In genomic region chr1:74712046-74712445, GRCm38 (mm10) we compare ENCODE assay signal across 20 mouse cellular contexts. TPM values are rescaled to one million over a fixed set of nuclear protein-coding genes. Genes with fewer than 3 reads are reported as not detected.
A peak's percentile ranks its signal among the peaks of the same experiment; 100 is the strongest.
DNase-seq lines count a peak whose midpoint lies in the region; ATAC-seq and TF ChIP-seq lines count a peak whose summit lies in the region.
"Had no signal": no experiment of that assay in that cellular context is flagged by ENCODE, and none has a peak within 500 bp of the region (broad histone marks: within the 10 kb centered on the region; RNA-seq: fewer than 3 reads in every experiment).

No protein-coding gene starts in this region.

- peak overlapping the region; percentile 55 for H3K4me2 ChIP-seq in myocyte (ENCODE audit: low read depth)

- H3K36me3 ChIP-seq in kidney, adult 2 months (ENCODE audit: control insufficient read depth, insufficient read depth, low read length) = no peaks in the 10 kb centered on the region
- no peaks in the 10 kb centered on the region for H3K36me3 ChIP-seq in myocyte (ENCODE audit: control insufficient read depth, insufficient read depth)
- H3K36me3 ChIP-seq: kidney, embryonic 15.5 days; stomach, embryonic 15.5 days had no signal

- H3K4me3 ChIP-seq in kidney, adult 2 months (ENCODE audit: insufficient read depth, low read depth, low read length) = no peak overlapping the region
- H3K4me3 ChIP-seq in myocyte = no peak overlapping the region

- no peak for DNase-seq in kidney, adult 2 months
- DNase-seq in kidney, adult 11 months = no peak
- DNase-seq in A20 (ENCODE audit: low read depth, low spot score) = peak; percentile 77
- peak; percentile 6 for DNase-seq in MN1 (ENCODE audit: low spot score)
- DNase-seq in thymus, adult 18-20 months = no peak
- DNase-seq: adrenal gland, postnatal 25 days; cerebellum, postnatal 25 days; gastrocnemius, postnatal 25 days; heart, postnatal 4 days; lung, adult 2 months; right cerebral cortex, postnatal 4 days had no signal

- no peaks in the 10 kb centered on the region for H3K79me2 ChIP-seq in myocyte (ENCODE audit: control insufficient read depth, insufficient read depth)

- H3K27me3 ChIP-seq in kidney, adult 2 months (replicated peaks; ENCODE audit: control insufficient read depth, insufficient read depth, low read length) = no peaks in the 10 kb centered on the region
- H3K27me3 ChIP-seq in myocyte (ENCODE audit: control insufficient read depth, insufficient read depth, insufficient read length) = peaks cover 6% of the 10 kb centered on the region
- H3K27me3 ChIP-seq: stomach, embryonic 15.5 days had no signal

- TF ChIP-seq POLR2A in kidney, adult 2 months (IDR thresholded peaks at IDR 0.05; ENCODE audit: low read depth, low read length) = no peak
- no peak for TF ChIP-seq POLR2A in myocyte (IDR thresholded peaks at IDR 0.05; ENCODE audit: insufficient read length, low read depth)

- 0 out of 2 replicates have a peak, but pooled peaks have one; percentile 11 for TF ChIP-seq CTCF in kidney, adult 2 months (conservative IDR thresholded peaks at IDR 0.05; ENCODE audit: insufficient read depth, insufficient read length, low read depth, low read length)

- H3K27ac ChIP-seq in kidney, adult 2 months (ENCODE audit: insufficient read depth, low read depth, low read length) = no peak overlapping the region

- WGBS in kidney, adult 2 months = 83% methylated on average over 4 of the region's 4 CpGs

- H3ac ChIP-seq in myocyte (ENCODE audit: control insufficient read depth, insufficient read length) = no peak overlapping the region

- peaks cover 4% of the 10 kb centered on the region for H3K4me1 ChIP-seq in kidney, adult 2 months (ENCODE audit: control insufficient read depth, insufficient read depth, low read length)

- no peak for ATAC-seq in megakaryocyte progenitor cell, adult 5-6 weeks (replicated peaks; ENCODE audit: poor library complexity)
- ATAC-seq: activated CD4-positive, CD25-positive, alpha-beta regulatory T cell, adult 4 months; Patski had no signal

TF ChIP-seq in myocyte, 11 proteins besides CTCF, POLR2A, EP300 and RAD21:
- TF ChIP-seq USF1 (IDR thresholded peaks at IDR 0.05; ENCODE audit: low read depth) = no peak
- TF ChIP-seq REST (IDR thresholded peaks at IDR 0.05; ENCODE audit: insufficient read depth, insufficient read length) = no peak
- no peak for TF ChIP-seq MYOG (IDR thresholded peaks at IDR 0.05; ENCODE audit: control insufficient read depth in 1 of 3, insufficient read depth in 1 of 3, insufficient read length in 2 of 3, low read depth in 2 of 3)
- TF ChIP-seq MYOD1 (IDR thresholded peaks at IDR 0.05; ENCODE audit: control insufficient read depth in 1 of 3, insufficient read length in 2 of 3, low read depth in 2 of 3) = no peak
- TF ChIP-seq MAX (IDR thresholded peaks at IDR 0.05; ENCODE audit: low read depth) = no peak
- TF ChIP-seq TCF12 (IDR thresholded peaks at IDR 0.05; ENCODE audit: insufficient read depth, poor library complexity, severe bottlenecking) = no peak
- no peak for TF ChIP-seq TCF3 (IDR thresholded peaks at IDR 0.05; ENCODE audit: insufficient read length, low read depth)
- no peak for TF ChIP-seq POLR2AphosphoS2 (IDR thresholded peaks at IDR 0.05; ENCODE audit: insufficient read length, low read depth)
- TF ChIP-seq CEBPB (IDR thresholded peaks at IDR 0.05; ENCODE audit: insufficient read depth, poor library complexity, severe bottlenecking) = no peak
- TF ChIP-seq E2F4 (IDR thresholded peaks at IDR 0.05; ENCODE audit: insufficient read depth) = no peak
- no peak for TF ChIP-seq SRF (IDR thresholded peaks at IDR 0.05; ENCODE audit: control insufficient read depth, insufficient read length, low read depth)

RNA-seq across cellular contexts. Expression of gene Cyp27a1, which starts 1.3 kb away (rescaled TPM):
- polyA plus RNA-seq in kidney, adult 2 months (2012; rRNA removed) = 31.7 and 34.6 TPM in 2 replicates
- 0.42 TPM for polyA plus RNA-seq in myocyte (2012; fragmentation: generic; extraction: Trizol)
- total RNA-seq in megakaryocyte progenitor cell, adult 5-6 weeks (2015) = 2.4 and 10.6 TPM in 2 replicates
- 4.5 and 5.2 TPM in 2 replicates for total RNA-seq in megakaryocyte progenitor cell, adult 5-6 weeks (2017)
- polyA plus RNA-seq: Patski had no signal

RNA-seq across cellular contexts. Expression of gene Prkag3, which starts 37.0 kb away (rescaled TPM):
- 2.9 TPM in 2 replicates for polyA plus RNA-seq in kidney, adult 2 months (2012; rRNA removed)
- 24.6 TPM for polyA plus RNA-seq in myocyte (2012; fragmentation: generic; extraction: Trizol)
- total RNA-seq in megakaryocyte progenitor cell, adult 5-6 weeks (2015) = not detected in 2 replicates
- not detected in 2 replicates for total RNA-seq in megakaryocyte progenitor cell, adult 5-6 weeks (2017)
- total RNA-seq: adrenal gland, postnatal 25 days had no signal
- polyA plus RNA-seq: activated CD4-positive, CD25-positive, alpha-beta regulatory T cell, adult 4 months; limb, embryonic 11.5 days; midbrain, embryonic 11.5 days; neural tube, embryonic 14.5 days; Patski had no signal

RNA-seq across cellular contexts. Expression of gene Ttll4, which starts 50.5 kb away (rescaled TPM):
- 11.2 and 15.2 TPM in 2 replicates for polyA plus RNA-seq in kidney, adult 2 months (2012; rRNA removed)
- polyA plus RNA-seq in myocyte (2012; fragmentation: generic; extraction: Trizol) = 5.1 TPM
- 16.6 and 27.2 TPM in 2 replicates for total RNA-seq in megakaryocyte progenitor cell, adult 5-6 weeks (2015)
- total RNA-seq in megakaryocyte progenitor cell, adult 5-6 weeks (2017) = 19.6 and 21.9 TPM in 2 replicates

RNA-seq across cellular contexts. Expression of gene Wnt6, which starts 59.6 kb away (rescaled TPM):
- 0.27 and 0.48 TPM in 2 replicates for polyA plus RNA-seq in kidney, adult 2 months (2012; rRNA removed)
- polyA plus RNA-seq in myocyte (2012; fragmentation: generic; extraction: Trizol) = 3.1 TPM
- 0.07 and 0.17 TPM in 2 replicates for total RNA-seq in megakaryocyte progenitor cell, adult 5-6 weeks (2015)
- 0.74 TPM in 1 of 2 replicates, not detected in the other for total RNA-seq in megakaryocyte progenitor cell, adult 5-6 weeks (2017)
- polyA plus RNA-seq: activated CD4-positive, CD25-positive, alpha-beta regulatory T cell, adult 4 months; neural tube, embryonic 14.5 days; Patski had no signal

Comparison
In these comparisons a context has a peak if more than half of its experiments do, and no peak if none do; other contexts are left out.
1. DNase-seq: peak in A20 (single experiment) and MN1 (single experiment); none in kidney, adult 2 months (single experiment), kidney, adult 11 months (single experiment) and thymus, adult 18-20 months (0 of 2).
2. RNA of gene Cyp27a1, which starts 1.3 kb away (polyA plus RNA-seq): 31.7 to 34.6 TPM in kidney, adult 2 months; 0.42 TPM in myocyte (single experiment); every median in the first group is over 10 times any median in the second.